Comparison of ENCODE assay signal across 15 mouse cellular contexts in the genomic region with DNA sequence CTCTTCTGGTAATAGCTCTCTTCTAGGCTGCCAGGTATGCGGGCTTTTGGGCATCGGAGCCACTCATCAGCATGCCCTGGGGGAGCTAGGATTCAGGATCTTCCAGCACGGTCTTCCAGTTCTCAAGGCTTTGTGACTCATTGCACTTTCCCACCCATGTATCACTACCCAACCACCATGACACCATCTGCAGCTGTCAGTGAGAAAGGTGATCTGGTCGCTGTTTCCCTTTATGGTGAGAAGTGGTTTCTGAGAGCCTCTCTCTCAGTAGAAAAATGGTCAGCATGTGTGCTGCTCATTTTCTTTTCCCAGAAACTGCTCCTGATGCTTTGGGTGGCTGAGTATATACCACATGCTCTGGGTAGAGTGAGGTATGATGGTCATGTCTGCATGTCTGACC.
"Had no signal": no experiment of that assay in that cellular context is flagged by ENCODE, and none has a peak within 500 bp of the region (broad histone marks: within the 10 kb centered on the region; RNA-seq: fewer than 3 reads in every experiment).

No protein-coding gene starts in this region.

- H3K4me1 ChIP-seq: midbrain, embryonic 10.5 days had no signal

- H3K27me3 ChIP-seq: midbrain, embryonic 12.5 days; neural tube, embryonic 12.5 days had no signal

- ATAC-seq: midbrain, embryonic 16.5 days had no signal

- DNase-seq: lung, adult 18-20 months; lung, embryonic 14.5 days; lung, postnatal 10 days; lung, postnatal 4 days; midbrain, embryonic 14.5 days; right cerebral cortex, postnatal 14 days; right cerebral cortex, postnatal 4 days; spleen, adult 18-20 months; thymus, adult 18-20 months; thymus, postnatal 14 days; thymus, postnatal 36 days had no signal

- H3K9me3 ChIP-seq: midbrain, embryonic 10.5 days; midbrain, embryonic 12.5 days; neural tube, embryonic 12.5 days had no signal

- H3K9ac ChIP-seq: lung, embryonic 14.5 days; midbrain, embryonic 12.5 days; neural tube, embryonic 12.5 days had no signal

- H3K4me3 ChIP-seq: midbrain, embryonic 10.5 days; midbrain, embryonic 12.5 days; neural tube, embryonic 12.5 days had no signal

- H3K27ac ChIP-seq: midbrain, embryonic 10.5 days; midbrain, embryonic 12.5 days; neural tube, embryonic 12.5 days had no signal

- H3K4me2 ChIP-seq: lung, embryonic 14.5 days; midbrain, embryonic 12.5 days; neural tube, embryonic 12.5 days had no signal
